Mouse (Mus musculus): ENCODE measurements around the gene Slc6a5. TPM values are rescaled to one million over a fixed set of nuclear protein-coding genes. Genes with fewer than 3 reads are reported as not detected.

Gene Slc6a5
- total RNA-seq (2023) = not detected

GRCm38 (mm10) chr7:49909850-49910249, at the start of gene Slc6a5:
Gene Slc6a5, plus strand, starts transcription at chr7:49910146.

GRCm38 (mm10) chr7:49974841-49975440, 65.0 kb downstream of the Slc6a5 start, which contains the start of gene Nell1:
Gene Nell1, plus strand, starts transcription at chr7:49974864.

Other genes starting within 250 kb of the Slc6a5 start
- gene Htatip2, start 151.0 kb upstream of the Slc6a5 start, total RNA-seq (2023) = 13.7 TPM
- gene Prmt3, start 131.8 kb upstream of the Slc6a5 start, total RNA-seq (2023) = 73.5 TPM
- not detected for gene Nell1, start 64.7 kb downstream of the Slc6a5 start, total RNA-seq (2023)